Mouse (Mus musculus): ENCODE measurements around the gene Olfr1495.
"Not testable (repeated sequence)": the region's sequence is repeated elsewhere in the genome, so short reads cannot be mapped to it uniquely, and the experiment has no call there.

GRCm38 (mm10) chr19:13805486-13805885 lies 41.1 kb downstream of the Olfr1495 start:
- not testable (repeated sequence) for TF ChIP-seq CTCF (IDR thresholded peaks at IDR 0.05; ENCODE audit: insufficient read depth, low read length); POLR2A (IDR thresholded peaks at IDR 0.05; ENCODE audit: borderline replicate concordance, extremely low read depth, low read depth, low read length)
